Mouse (Mus musculus): ENCODE results near the gene B3gnt9. TPM values are rescaled to one million over a fixed set of nuclear protein-coding genes. Genes with fewer than 3 reads are reported as not detected.
"Not testable (repeated sequence)": the region's sequence is repeated elsewhere in the genome, so short reads cannot be mapped to it uniquely, and the experiment has no call there.

Gene B3gnt9
- polyA plus RNA-seq, 1 experiment = 6.2 TPM

- TF ChIP-seq MYOG (IDR thresholded peaks at IDR 0.05; ENCODE audit: control insufficient read depth in 1 of 3, insufficient read depth in 1 of 3, insufficient read length in 2 of 3, low read depth in 2 of 3) = no peak
- no peak for TF ChIP-seq TCF12 (IDR thresholded peaks at IDR 0.05; ENCODE audit: insufficient read depth, poor library complexity, severe bottlenecking)
- TF ChIP-seq MYOD1 (IDR thresholded peaks at IDR 0.05; ENCODE audit: control insufficient read depth in 1 of 3, insufficient read length in 2 of 3, low read depth in 2 of 3) = no peak
- TF ChIP-seq POLR2A (IDR thresholded peaks at IDR 0.05; ENCODE audit: insufficient read length, low read depth) = no peak
- Histone ChIP-seq H3K4me2 (ENCODE audit: low read depth) (no peak overlapping the region), H3K79me2 (ENCODE audit: control insufficient read depth, insufficient read depth) (peaks cover 18% of the 10 kb centered on the region), H3ac (ENCODE audit: control insufficient read depth, insufficient read length) (no peak overlapping the region), H3K36me3 (ENCODE audit: control insufficient read depth, insufficient read depth) (peaks cover 3% of the 10 kb centered on the region), H3K27me3 (ENCODE audit: control insufficient read depth, insufficient read depth, insufficient read length) (no peaks in the 10 kb centered on the region), H3K4me3 (no peak overlapping the region)
These were observed 21.6 kb downstream of the B3gnt9 start for GRCm38 (mm10) chr8:105233126-105233935.

- not testable (repeated sequence) for H3K36me3 ChIP-seq (ENCODE audit: control insufficient read depth, insufficient read depth); H3K27me3 ChIP-seq (ENCODE audit: control insufficient read depth, insufficient read depth, insufficient read length); H3K4me3 ChIP-seq; H3K4me2 ChIP-seq (ENCODE audit: low read depth); H3ac ChIP-seq (ENCODE audit: control insufficient read depth, insufficient read length)
- peaks cover 28% of the 10 kb centered on the region for H3K79me2 ChIP-seq (ENCODE audit: control insufficient read depth, insufficient read depth)
These were observed 22.6 kb downstream of the B3gnt9 start for GRCm38 (mm10) chr8:105232321-105232693.

- Histone ChIP-seq H3K4me2 (ENCODE audit: low read depth) (no peak overlapping the region), H3ac (ENCODE audit: control insufficient read depth, insufficient read length) (no peak overlapping the region), H3K27me3 (ENCODE audit: control insufficient read depth, insufficient read depth, insufficient read length) (no peaks in the 10 kb centered on the region), H3K79me2 (ENCODE audit: control insufficient read depth, insufficient read depth) (peaks cover 34% of the 10 kb centered on the region), H3K36me3 (ENCODE audit: control insufficient read depth, insufficient read depth) (peaks cover 3% of the 10 kb centered on the region), H3K4me3 (no peak overlapping the region)
- TF ChIP-seq MYOG (IDR thresholded peaks at IDR 0.05; ENCODE audit: control insufficient read depth in 1 of 3, insufficient read depth in 1 of 3, insufficient read length in 2 of 3, low read depth in 2 of 3) (no peak), REST (IDR thresholded peaks at IDR 0.05; ENCODE audit: insufficient read depth, insufficient read length) (no peak), TCF12 (IDR thresholded peaks at IDR 0.05; ENCODE audit: insufficient read depth, poor library complexity, severe bottlenecking) (no peak), SRF (IDR thresholded peaks at IDR 0.05; ENCODE audit: control insufficient read depth, insufficient read length, low read depth) (no peak), TCF3 (IDR thresholded peaks at IDR 0.05; ENCODE audit: insufficient read length, low read depth) (no peak), MAX (IDR thresholded peaks at IDR 0.05; ENCODE audit: low read depth) (no peak), MYOD1 (IDR thresholded peaks at IDR 0.05; ENCODE audit: control insufficient read depth in 1 of 3, insufficient read length in 2 of 3, low read depth in 2 of 3) (no peak), POLR2A (IDR thresholded peaks at IDR 0.05; ENCODE audit: insufficient read length, low read depth) (no peak), POLR2AphosphoS2 (IDR thresholded peaks at IDR 0.05; ENCODE audit: insufficient read length, low read depth) (no peak)
These were observed 23.2 kb downstream of the B3gnt9 start for GRCm38 (mm10) chr8:105231503-105232320.

GRCm38 (mm10) chr8:105225917-105226316, 29.0 kb downstream of the B3gnt9 start:
- Histone ChIP-seq H3K36me3 (ENCODE audit: control insufficient read depth, insufficient read depth) (no peaks in the 10 kb centered on the region), H3K4me2 (ENCODE audit: low read depth) (peak overlapping the region; percentile 83), H3ac (ENCODE audit: control insufficient read depth, insufficient read length) (peak overlapping the region; percentile 50), H3K27me3 (ENCODE audit: control insufficient read depth, insufficient read depth, insufficient read length) (no peaks in the 10 kb centered on the region), H3K79me2 (ENCODE audit: control insufficient read depth, insufficient read depth) (peaks cover 49% of the 10 kb centered on the region), H3K4me3 (peak overlapping the region; percentile 62)
- TF ChIP-seq USF1 (IDR thresholded peaks at IDR 0.05; ENCODE audit: low read depth) (no peak), TCF12 (IDR thresholded peaks at IDR 0.05; ENCODE audit: insufficient read depth, poor library complexity, severe bottlenecking) (no peak), TCF3 (IDR thresholded peaks at IDR 0.05; ENCODE audit: insufficient read length, low read depth) (no peak), CEBPB (IDR thresholded peaks at IDR 0.05; ENCODE audit: insufficient read depth, poor library complexity, severe bottlenecking) (peak; percentile 25; the same call in 1 of the 2 replicates)

GRCm38 (mm10) chr8:105225272-105225593, 29.7 kb downstream of the B3gnt9 start:
- Histone ChIP-seq H3K4me2 (ENCODE audit: low read depth) (peak overlapping the region; percentile 83), H3K27me3 (ENCODE audit: control insufficient read depth, insufficient read depth, insufficient read length) (no peaks in the 10 kb centered on the region), H3ac (ENCODE audit: control insufficient read depth, insufficient read length) (peak overlapping the region; percentile 50), H3K79me2 (ENCODE audit: control insufficient read depth, insufficient read depth) (peaks cover 49% of the 10 kb centered on the region), H3K36me3 (ENCODE audit: control insufficient read depth, insufficient read depth) (no peaks in the 10 kb centered on the region), H3K4me3 (peak overlapping the region; percentile 62)
- TF ChIP-seq MAX (IDR thresholded peaks at IDR 0.05; ENCODE audit: low read depth) = no peak
- no peak for TF ChIP-seq TCF3 (IDR thresholded peaks at IDR 0.05; ENCODE audit: insufficient read length, low read depth)
- TF ChIP-seq SRF (IDR thresholded peaks at IDR 0.05; ENCODE audit: control insufficient read depth, insufficient read length, low read depth) = no peak
- no peak for TF ChIP-seq MYOD1 (IDR thresholded peaks at IDR 0.05; ENCODE audit: control insufficient read depth in 1 of 3, insufficient read length in 2 of 3, low read depth in 2 of 3)
- TF ChIP-seq REST (IDR thresholded peaks at IDR 0.05; ENCODE audit: insufficient read depth, insufficient read length) = no peak
- no peak for TF ChIP-seq MYOG (IDR thresholded peaks at IDR 0.05; ENCODE audit: control insufficient read depth in 1 of 3, insufficient read depth in 1 of 3, insufficient read length in 2 of 3, low read depth in 2 of 3)
- TF ChIP-seq TCF12 (IDR thresholded peaks at IDR 0.05; ENCODE audit: insufficient read depth, poor library complexity, severe bottlenecking) = no peak
- no peak for TF ChIP-seq CEBPB (IDR thresholded peaks at IDR 0.05; ENCODE audit: insufficient read depth, poor library complexity, severe bottlenecking)
- no peak for TF ChIP-seq POLR2A (IDR thresholded peaks at IDR 0.05; ENCODE audit: insufficient read length, low read depth)
- TF ChIP-seq USF1 (IDR thresholded peaks at IDR 0.05; ENCODE audit: low read depth) = no peak
- no peak for TF ChIP-seq POLR2AphosphoS2 (IDR thresholded peaks at IDR 0.05; ENCODE audit: insufficient read length, low read depth)
- no peak for TF ChIP-seq E2F4 (IDR thresholded peaks at IDR 0.05; ENCODE audit: insufficient read depth)

Data from myocyte (in vitro differentiated cells).